Mouse (Mus musculus): ENCODE data around the gene Sergef. TPM values are rescaled to one million over a fixed set of nuclear protein-coding genes. Genes with fewer than 3 reads are reported as not detected.

The Sergef gene
- total and polyA plus RNA-seq, 2 experiments, result 4.9 to 7.5 TPM

- Histone ChIP-seq H3K27ac (replicated peaks; ENCODE audit: insufficient read depth, low read depth, low read length) (no peak overlapping the region), H3K36me3 (ENCODE audit: control insufficient read depth, insufficient read depth, low read length) (no peaks in the 10 kb centered on the region), H3K4me1 (ENCODE audit: control insufficient read depth, insufficient read depth, low read length) (no peaks in the 10 kb centered on the region), H3K9ac (ENCODE audit: low read depth, low read length) (no peak overlapping the region), H3K79me2 (ENCODE audit: control insufficient read depth, insufficient read depth, low read length) (no peaks in the 10 kb centered on the region), H3K27me3 (ENCODE audit: control insufficient read depth, insufficient read depth, low read length) (no peaks in the 10 kb centered on the region), H3K4me3 (ENCODE audit: insufficient read depth, low read depth, low read length) (no peak overlapping the region)
- whole genome bisulfite sequencing, result 79% methylated on average over 5 of the region's 5 CpGs
- no peak for DNase-seq (ENCODE audit: extremely low read depth, low read depth, low spot score)
- TF ChIP-seq CTCF (IDR thresholded peaks at IDR 0.05; ENCODE audit: low read depth, low read length) (no peak), POLR2A (IDR thresholded peaks at IDR 0.05; ENCODE audit: extremely low read depth, insufficient read depth, low read length) (no peak)
Observed at GRCm38 (mm10) chr7:46531345-46531744, 108.3 kb downstream of the Sergef start.

GRCm38 (mm10) chr7:46529930-46530329 is 109.7 kb downstream of the Sergef start:
- Histone ChIP-seq H3K79me2 (ENCODE audit: control insufficient read depth, insufficient read depth, low read length) (no peaks in the 10 kb centered on the region), H3K27ac (replicated peaks; ENCODE audit: insufficient read depth, low read depth, low read length) (no peak overlapping the region), H3K4me3 (ENCODE audit: insufficient read depth, low read depth, low read length) (no peak overlapping the region), H3K36me3 (ENCODE audit: control insufficient read depth, insufficient read depth, low read length) (no peaks in the 10 kb centered on the region), H3K27me3 (ENCODE audit: control insufficient read depth, insufficient read depth, low read length) (no peaks in the 10 kb centered on the region), H3K4me1 (ENCODE audit: control insufficient read depth, insufficient read depth, low read length) (no peaks in the 10 kb centered on the region), H3K9ac (ENCODE audit: low read depth, low read length) (no peak overlapping the region)
- DNase-seq (ENCODE audit: extremely low read depth, low read depth, low spot score), result no peak
- no peak for TF ChIP-seq CTCF (IDR thresholded peaks at IDR 0.05; ENCODE audit: low read depth, low read length)
- no peak for TF ChIP-seq POLR2A (IDR thresholded peaks at IDR 0.05; ENCODE audit: extremely low read depth, insufficient read depth, low read length)
- 81% methylated on average over 8 of the region's 8 CpGs for WGBS

- Histone ChIP-seq H3K79me2 (ENCODE audit: control insufficient read depth, insufficient read depth, low read length) (no peaks in the 10 kb centered on the region), H3K4me3 (ENCODE audit: insufficient read depth, low read depth, low read length) (no peak overlapping the region), H3K27ac (replicated peaks; ENCODE audit: insufficient read depth, low read depth, low read length) (no peak overlapping the region), H3K9ac (ENCODE audit: low read depth, low read length) (no peak overlapping the region), H3K4me1 (ENCODE audit: control insufficient read depth, insufficient read depth, low read length) (no peaks in the 10 kb centered on the region), H3K36me3 (ENCODE audit: control insufficient read depth, insufficient read depth, low read length) (no peaks in the 10 kb centered on the region), H3K27me3 (ENCODE audit: control insufficient read depth, insufficient read depth, low read length) (no peaks in the 10 kb centered on the region)
- no peak for TF ChIP-seq POLR2A (IDR thresholded peaks at IDR 0.05; ENCODE audit: extremely low read depth, insufficient read depth, low read length)
- no peak for TF ChIP-seq CTCF (IDR thresholded peaks at IDR 0.05; ENCODE audit: low read depth, low read length)
- DNase-seq (ENCODE audit: extremely low read depth, low read depth, low spot score), result no peak
- WGBS, result 89% methylated on average over 5 of the region's 5 CpGs
Observed at GRCm38 (mm10) chr7:46529259-46529658, 110.3 kb downstream of the Sergef start.

GRCm38 (mm10) chr7:46526665-46527154 is 112.9 kb downstream of the Sergef start:
- H3K4me3 ChIP-seq (ENCODE audit: insufficient read depth, low read depth, low read length), result no peak overlapping the region
- no peak overlapping the region for H3K9ac ChIP-seq (ENCODE audit: low read depth, low read length)
- TF ChIP-seq POLR2A (IDR thresholded peaks at IDR 0.05; ENCODE audit: extremely low read depth, insufficient read depth, low read length), result no peak
- no peak for TF ChIP-seq CTCF (IDR thresholded peaks at IDR 0.05; ENCODE audit: low read depth, low read length)
- no peaks in the 10 kb centered on the region for H3K79me2 ChIP-seq (ENCODE audit: control insufficient read depth, insufficient read depth, low read length)
- no peaks in the 10 kb centered on the region for H3K36me3 ChIP-seq (ENCODE audit: control insufficient read depth, insufficient read depth, low read length)
- H3K4me1 ChIP-seq (ENCODE audit: control insufficient read depth, insufficient read depth, low read length), result no peaks in the 10 kb centered on the region
- H3K27me3 ChIP-seq (ENCODE audit: control insufficient read depth, insufficient read depth, low read length), result no peaks in the 10 kb centered on the region
- DNase-seq (ENCODE audit: extremely low read depth, low read depth, low spot score), result no peak
- 51% methylated on average over 6 of the region's 6 CpGs for WGBS
- no peak overlapping the region for H3K27ac ChIP-seq (replicated peaks; ENCODE audit: insufficient read depth, low read depth, low read length)

- H3K79me2 ChIP-seq (ENCODE audit: control insufficient read depth, insufficient read depth, low read length), result no peaks in the 10 kb centered on the region
- no peaks in the 10 kb centered on the region for H3K36me3 ChIP-seq (ENCODE audit: control insufficient read depth, insufficient read depth, low read length)
- H3K27me3 ChIP-seq (ENCODE audit: control insufficient read depth, insufficient read depth, low read length), result no peaks in the 10 kb centered on the region
- no peak for DNase-seq (ENCODE audit: extremely low read depth, low read depth, low spot score)
- H3K27ac ChIP-seq (replicated peaks; ENCODE audit: insufficient read depth, low read depth, low read length), result no peak overlapping the region
- H3K9ac ChIP-seq (ENCODE audit: low read depth, low read length), result no peak overlapping the region
- WGBS, result 88% methylated on average over 7 of the region's 7 CpGs
- H3K4me1 ChIP-seq (ENCODE audit: control insufficient read depth, insufficient read depth, low read length), result no peaks in the 10 kb centered on the region
- H3K4me3 ChIP-seq (ENCODE audit: insufficient read depth, low read depth, low read length), result no peak overlapping the region
- TF ChIP-seq POLR2A (IDR thresholded peaks at IDR 0.05; ENCODE audit: extremely low read depth, insufficient read depth, low read length) (no peak), CTCF (IDR thresholded peaks at IDR 0.05; ENCODE audit: low read depth, low read length) (no peak)
Observed at GRCm38 (mm10) chr7:46523215-46523614, 116.4 kb downstream of the Sergef start.

- no peaks in the 10 kb centered on the region for H3K27me3 ChIP-seq (ENCODE audit: control insufficient read depth, insufficient read depth, low read length)
- no peaks in the 10 kb centered on the region for H3K4me1 ChIP-seq (ENCODE audit: control insufficient read depth, insufficient read depth, low read length)
- H3K36me3 ChIP-seq (ENCODE audit: control insufficient read depth, insufficient read depth, low read length), result no peaks in the 10 kb centered on the region
- no peak for TF ChIP-seq CTCF (IDR thresholded peaks at IDR 0.05; ENCODE audit: low read depth, low read length)
- TF ChIP-seq POLR2A (IDR thresholded peaks at IDR 0.05; ENCODE audit: extremely low read depth, insufficient read depth, low read length), result no peak
- 93% methylated on average over 17 of the region's 17 CpGs for WGBS
- no peaks in the 10 kb centered on the region for H3K79me2 ChIP-seq (ENCODE audit: control insufficient read depth, insufficient read depth, low read length)
- no peak overlapping the region for H3K9ac ChIP-seq (ENCODE audit: low read depth, low read length)
- no peak overlapping the region for H3K4me3 ChIP-seq (ENCODE audit: insufficient read depth, low read depth, low read length)
- no peak overlapping the region for H3K27ac ChIP-seq (replicated peaks; ENCODE audit: insufficient read depth, low read depth, low read length)
- no peak for DNase-seq (ENCODE audit: extremely low read depth, low read depth, low spot score)
Observed at GRCm38 (mm10) chr7:46521794-46522193, 117.8 kb downstream of the Sergef start.

All from liver, adult 2 months (tissue).